Mouse (Mus musculus) CD4-positive helper T cell, adult 2 months (primary cell): ENCODE data around the gene Tbc1d10c.

Source experiments
- DNase-seq: peaks from one replicate; pipeline ENCODE4 v3.0.0-alpha.2; 2012; ENCODE audit warnings: low read depth, missing footprints, low spot score

Gene Tbc1d10c

GRCm38 (mm10) chr19:4162646-4163542 is 28.2 kb downstream of the Tbc1d10c start, which contains the start of gene Rps6kb2:
TSS of gene Rps6kb2 (minus strand) at chr19:4163354.
- peak; percentile 95 for DNase-seq

GRCm38 (mm10) chr19:4159049-4159448 is 32.0 kb downstream of the Tbc1d10c start:
- no peak for DNase-seq

GRCm38 (mm10) chr19:4156771-4157170 is 34.3 kb downstream of the Tbc1d10c start:
- DNase-seq = no peak

GRCm38 (mm10) chr19:4156073-4156579 is 35.0 kb downstream of the Tbc1d10c start:
- DNase-seq = peak; percentile 32

DNA sequence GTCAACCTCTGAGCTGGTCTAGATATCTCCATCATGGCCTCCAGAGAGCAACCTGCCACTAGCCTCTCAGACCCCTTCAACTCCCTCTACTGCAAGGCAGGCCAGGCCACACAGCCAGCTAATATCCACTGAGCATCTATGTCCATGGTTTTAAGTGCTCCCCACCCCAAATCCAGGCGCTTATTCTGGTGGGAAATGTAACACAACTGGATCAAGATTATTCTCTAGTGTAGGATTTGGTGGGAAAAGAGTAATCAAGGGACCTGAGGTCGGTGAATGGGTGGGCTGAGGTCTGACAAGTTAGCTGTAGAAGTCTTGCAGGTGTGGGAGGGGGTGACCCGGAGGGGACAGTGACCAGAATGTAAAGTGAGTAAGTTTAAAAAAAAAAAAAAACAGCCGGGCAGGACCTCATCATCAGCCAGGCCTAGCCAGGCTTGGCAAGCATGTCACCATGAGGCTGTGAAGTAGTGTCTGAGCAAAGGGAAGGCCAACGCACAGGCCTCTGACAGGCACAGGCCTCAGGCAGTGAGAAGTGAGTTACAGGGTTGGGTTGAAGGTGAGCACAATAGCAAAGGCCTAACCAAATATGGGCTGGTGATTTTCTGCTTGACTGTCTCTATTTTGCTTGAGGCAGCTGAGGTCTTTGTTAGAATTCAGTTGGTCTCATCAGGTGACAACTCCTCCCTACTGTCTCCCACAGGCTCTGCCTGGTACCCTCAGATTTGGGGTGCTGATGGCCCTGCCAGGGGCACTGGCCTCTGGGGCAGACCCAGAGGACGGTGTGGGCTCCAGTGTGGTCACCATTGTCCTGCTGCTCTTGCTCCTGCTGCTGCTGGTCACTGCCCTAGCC is 35.6 kb downstream of the Tbc1d10c start:
- DNase-seq = peak; percentile 43

GRCm38 (mm10) chr19:4154437-4155222 is 36.5 kb downstream of the Tbc1d10c start:
- peak; percentile 71 for DNase-seq

- DNase-seq = no peak
These were observed 37.8 kb downstream of the Tbc1d10c start, which contains the start of gene Ptprcap for GRCm38 (mm10) chr19:4153232-4153654. TSS of gene Ptprcap (plus strand) at chr19:4153604.

GRCm38 (mm10) chr19:4152445-4153231 is 38.4 kb downstream of the Tbc1d10c start:
- no peak for DNase-seq

DNA sequence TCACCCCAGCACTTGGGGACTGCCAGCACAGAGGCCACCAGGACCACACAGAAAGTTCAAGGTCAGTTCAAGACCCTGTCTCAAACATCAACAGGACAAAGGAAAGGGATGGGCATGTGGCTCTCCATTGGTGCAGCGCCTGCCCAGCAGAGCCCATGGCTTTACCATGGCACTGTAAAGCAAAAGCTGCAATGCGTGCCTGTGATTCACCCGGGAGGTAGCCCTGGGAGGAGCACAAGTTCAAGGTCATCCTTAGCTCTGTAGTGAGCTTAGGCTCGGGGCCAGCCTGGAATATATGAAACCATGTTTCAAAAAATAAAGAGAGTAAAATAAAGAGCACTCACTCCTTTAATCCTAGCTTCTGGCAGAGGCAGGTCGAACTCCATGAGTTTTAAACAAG is 39.2 kb downstream of the Tbc1d10c start:
- DNase-seq = no peak

DNA sequence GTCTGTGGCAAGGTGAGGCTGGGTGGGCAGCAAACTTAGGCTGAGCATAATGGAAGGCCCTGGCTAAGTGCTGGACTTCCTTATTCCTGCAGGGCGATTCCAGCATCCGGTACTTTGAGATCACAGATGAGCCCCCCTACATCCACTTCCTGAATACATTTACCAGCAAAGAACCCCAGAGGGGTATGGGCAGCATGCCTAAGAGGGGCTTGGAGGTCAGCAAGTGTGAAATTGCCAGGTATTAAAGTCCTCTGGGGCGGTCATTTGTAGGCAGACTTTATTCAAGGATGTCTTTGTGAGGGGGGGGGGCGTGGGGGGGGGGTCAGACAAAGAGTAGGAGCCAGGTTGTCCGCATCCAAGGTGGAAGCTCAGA is 39.6 kb downstream of the Tbc1d10c start:
- no peak for DNase-seq

DNA sequence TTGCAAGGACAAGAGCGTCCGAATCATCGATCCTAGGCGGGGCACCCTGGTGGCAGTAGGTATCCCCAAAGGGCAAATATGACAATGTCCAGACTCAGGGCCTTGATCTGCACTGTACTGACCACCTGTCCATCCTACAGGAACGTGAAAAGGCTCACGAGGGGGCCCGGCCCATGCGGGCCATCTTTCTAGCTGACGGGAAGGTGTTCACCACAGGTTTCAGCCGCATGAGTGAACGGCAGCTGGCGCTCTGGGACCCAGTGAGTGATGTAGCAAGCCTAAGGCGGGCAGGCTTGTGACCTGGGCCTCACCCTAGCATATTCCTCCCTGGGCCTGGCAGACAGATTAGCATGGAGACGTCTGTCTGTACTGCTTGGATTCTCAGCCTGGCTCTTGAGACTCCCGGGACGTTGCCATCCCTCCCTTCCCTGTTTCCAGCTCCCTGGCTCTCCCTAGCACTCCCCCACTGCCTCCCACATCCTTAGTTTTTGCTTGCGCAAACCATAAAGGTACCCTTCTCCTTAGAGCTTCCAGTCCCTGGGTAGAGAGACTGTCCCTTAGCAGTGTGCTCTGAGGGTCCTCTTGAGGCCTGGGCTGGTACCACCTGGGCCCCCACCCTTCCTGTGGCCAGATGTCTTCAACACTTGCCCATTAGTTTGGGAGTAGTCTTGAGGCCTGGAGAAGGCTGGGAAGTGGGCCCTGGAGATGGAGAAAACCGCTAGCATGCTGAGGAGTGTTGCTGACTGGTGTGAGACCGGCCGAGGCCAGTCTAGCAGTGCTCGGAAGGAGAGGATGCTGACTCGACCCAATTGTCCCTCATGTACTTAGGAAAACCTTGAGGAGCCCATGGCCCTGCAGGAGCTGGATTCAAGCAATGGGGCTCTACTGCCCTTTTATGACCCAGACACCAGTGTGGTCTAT is 40.3 kb downstream of the Tbc1d10c start:
- DNase-seq = no peak

DNA sequence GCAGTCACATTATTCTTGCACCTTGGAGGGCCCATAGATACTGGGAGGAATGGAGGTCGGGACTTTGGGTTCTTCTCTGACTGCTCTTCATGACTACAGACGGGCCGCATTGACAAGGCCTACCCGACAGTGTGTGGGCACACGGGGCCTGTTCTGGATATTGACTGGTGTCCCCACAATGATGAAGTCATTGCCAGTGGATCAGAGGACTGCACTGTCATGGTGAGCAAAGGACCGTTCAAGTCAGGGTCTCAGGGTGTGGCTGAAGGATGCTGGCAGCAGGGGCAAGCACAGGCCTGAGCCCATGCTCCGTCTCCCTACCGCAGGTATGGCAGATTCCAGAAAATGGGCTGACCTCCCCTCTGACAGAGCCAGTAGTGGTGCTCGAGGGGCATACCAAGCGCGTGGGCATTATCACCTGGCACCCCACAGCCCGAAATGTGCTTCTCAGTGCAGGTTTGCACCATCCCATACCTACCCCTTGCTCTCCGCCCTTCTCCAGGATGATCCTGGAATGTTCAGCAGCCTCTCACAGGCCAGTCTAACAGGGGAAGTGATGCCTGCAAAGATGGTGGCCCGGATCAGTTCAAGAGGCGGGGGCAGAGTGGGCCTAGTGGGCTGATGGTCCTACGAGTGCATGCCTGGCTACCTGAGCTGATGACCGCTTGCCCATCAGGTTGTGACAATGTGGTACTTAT is 41.2 kb downstream of the Tbc1d10c start:
- no peak for DNase-seq

- no peak for DNase-seq
These were observed 41.8 kb downstream of the Tbc1d10c start for GRCm38 (mm10) chr19:4149283-4149682.

- DNase-seq = no peak
These were observed 42.3 kb downstream of the Tbc1d10c start for GRCm38 (mm10) chr19:4148819-4149218.

DNA sequence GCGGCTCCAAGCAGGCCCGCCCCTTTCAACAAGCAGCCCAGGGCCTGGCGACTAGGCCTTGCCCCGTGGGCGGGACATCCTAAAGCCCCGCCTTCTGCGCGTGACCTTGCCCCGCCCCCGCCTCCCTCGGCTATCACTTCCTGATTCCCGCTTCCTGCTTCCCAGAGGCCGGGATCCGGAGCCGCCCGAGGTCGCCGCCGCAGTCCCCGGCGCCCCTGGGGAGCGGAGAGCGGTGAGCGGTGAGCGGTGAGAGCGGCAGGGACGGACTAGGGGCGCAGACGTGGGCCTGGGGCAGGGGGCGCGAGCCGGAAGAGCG is 42.6 kb downstream of the Tbc1d10c start, which contains the start of gene Coro1b:
Gene Coro1b (plus strand): TSS at position 129 of the 316 bp plus-strand sequence.
- DNase-seq = peak; percentile 92

DNA sequence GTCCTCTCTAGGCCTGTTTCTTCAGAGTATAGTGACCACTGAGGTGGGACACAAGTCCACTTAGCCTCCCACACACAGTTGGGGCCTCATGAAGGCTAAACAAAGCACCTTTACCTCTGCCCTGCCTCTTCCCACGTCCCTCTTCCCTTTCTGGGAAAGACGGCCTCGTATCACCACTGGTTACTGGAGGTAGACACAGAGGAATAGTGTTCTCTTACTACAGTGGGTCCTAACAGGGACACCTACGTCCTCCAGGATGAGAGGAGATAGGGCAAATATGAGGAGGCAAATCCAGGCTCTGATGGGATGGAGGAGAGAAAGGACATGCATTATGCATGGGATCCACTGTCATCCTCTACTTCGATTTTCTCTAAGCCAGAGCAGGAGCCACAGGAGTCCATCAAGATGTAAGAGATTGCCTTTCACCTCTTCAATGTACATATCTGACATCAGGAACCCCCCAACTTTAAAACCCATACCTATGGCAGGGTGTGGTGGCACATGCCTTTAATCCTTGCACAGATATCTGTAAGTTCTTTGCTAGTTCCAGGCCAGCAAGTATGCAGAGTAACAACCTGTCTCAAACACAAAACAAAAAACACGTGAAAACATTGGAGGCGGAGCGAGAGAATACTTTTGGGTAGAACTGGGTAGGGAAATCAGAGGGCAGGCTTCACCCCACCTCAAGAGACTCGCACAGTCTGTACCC is 43.1 kb downstream of the Tbc1d10c start:
- no peak for DNase-seq

DNA sequence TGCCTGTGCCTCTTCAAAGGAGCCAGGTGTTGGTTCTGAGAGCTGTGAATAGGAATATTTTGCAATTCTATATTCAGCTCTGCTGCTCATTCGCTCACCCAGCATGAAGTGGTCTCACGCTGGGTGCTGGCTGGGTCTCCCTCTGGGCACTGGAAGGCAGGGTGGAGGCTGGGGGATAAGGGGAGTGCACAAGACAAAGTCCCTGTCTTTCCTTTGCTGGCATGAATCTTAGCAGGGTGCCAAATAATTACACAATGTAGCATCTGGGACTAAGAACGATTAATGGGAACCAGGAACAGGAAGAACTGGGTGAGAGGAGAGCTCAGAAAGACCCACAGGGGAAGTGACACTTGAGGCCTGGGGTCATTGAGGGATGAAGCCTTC is 44.1 kb downstream of the Tbc1d10c start:
- no peak for DNase-seq

GRCm38 (mm10) chr19:4146366-4147021 is 44.6 kb downstream of the Tbc1d10c start:
- DNase-seq = no peak
